Mouse (Mus musculus) CD4-positive, CD25-positive, alpha-beta regulatory T cell, adult 4 months (primary cell): ENCODE measurements around the gene Vps41. TPM values are rescaled to one million over a fixed set of nuclear protein-coding genes. Genes with fewer than 3 reads are reported as not detected.

Experiments used
- ATAC-seq: one replicate; pipeline ENCODE4 v1.8.0; 2017
- polyA plus RNA-seq, 2 experiments: library from polyadenylated mRNA; unstranded; fragments of 100-300 nt; shearing (Covaris generic); gene quantifications; one replicate each; pipeline ENCODE4 v1.2.1; 2017

Vps41 gene
- polyA plus RNA-seq, 2 experiments from 2014 or later, result 93.9 to 114 TPM

DNA sequence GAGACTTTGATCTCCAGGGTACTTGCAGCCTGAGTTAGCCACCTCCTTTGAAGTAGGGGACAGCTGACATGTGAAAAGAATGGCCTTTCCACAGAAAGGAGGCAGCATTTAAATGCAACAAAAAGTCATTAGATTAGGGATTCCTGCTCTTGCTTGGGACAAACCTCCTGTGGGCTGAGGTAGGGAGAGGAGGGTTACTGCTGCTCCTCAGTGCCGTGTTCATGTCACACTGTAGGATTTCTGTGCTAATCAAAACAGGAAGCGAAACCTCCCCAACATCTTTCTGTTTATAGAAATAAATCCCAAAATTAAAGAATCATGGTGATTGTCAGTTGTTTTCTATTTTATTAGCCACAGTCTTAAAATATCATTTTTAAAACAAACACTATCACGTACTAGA lies 77.4 kb downstream of the Vps41 start:
- no peak for ATAC-seq

DNA sequence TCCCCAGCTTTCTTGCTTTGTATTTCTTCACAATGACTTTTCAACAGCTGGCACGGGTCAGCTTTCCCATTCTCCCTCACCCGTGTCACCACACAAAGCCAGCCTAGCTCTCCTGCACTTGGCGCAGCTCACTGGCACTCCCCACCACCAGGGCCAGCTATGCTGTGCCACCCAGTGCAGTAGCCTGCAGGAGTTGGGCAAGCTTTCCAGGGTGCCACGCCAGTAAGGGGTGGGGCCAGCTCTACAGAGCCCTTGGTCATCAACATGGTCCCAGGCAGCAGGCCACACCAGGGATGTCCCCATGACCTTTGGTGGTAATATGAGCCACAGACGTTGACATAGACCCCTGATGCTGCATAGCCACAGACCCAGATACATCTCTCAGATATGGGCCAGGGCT lies 80.5 kb downstream of the Vps41 start:
- ATAC-seq, result no peak

DNA sequence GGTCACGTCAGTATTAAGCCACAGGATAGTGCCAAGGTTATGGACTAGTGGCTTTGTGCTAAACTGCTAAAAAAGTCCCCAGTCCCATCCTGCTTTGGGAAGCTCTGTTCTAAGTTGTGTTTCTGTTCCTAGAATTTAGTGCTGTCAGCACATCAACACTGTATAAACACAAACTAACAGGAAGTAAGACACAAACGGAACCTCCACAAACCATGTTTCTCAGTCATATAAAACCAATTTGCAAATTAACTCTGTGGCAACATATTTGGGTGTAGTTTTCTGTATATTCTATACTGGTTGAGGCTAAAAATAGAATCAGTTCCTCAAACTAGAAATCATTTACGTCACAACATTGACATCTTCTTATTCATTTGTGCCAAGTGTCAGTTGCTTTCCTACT lies 83.3 kb downstream of the Vps41 start:
- no peak for ATAC-seq

GRCm38 (mm10) chr13:18809465-18809864 lies 92.4 kb downstream of the Vps41 start:
- no peak for ATAC-seq

GRCm38 (mm10) chr13:18809978-18810675 lies 93.0 kb downstream of the Vps41 start:
- peak; percentile 65 for ATAC-seq

DNA sequence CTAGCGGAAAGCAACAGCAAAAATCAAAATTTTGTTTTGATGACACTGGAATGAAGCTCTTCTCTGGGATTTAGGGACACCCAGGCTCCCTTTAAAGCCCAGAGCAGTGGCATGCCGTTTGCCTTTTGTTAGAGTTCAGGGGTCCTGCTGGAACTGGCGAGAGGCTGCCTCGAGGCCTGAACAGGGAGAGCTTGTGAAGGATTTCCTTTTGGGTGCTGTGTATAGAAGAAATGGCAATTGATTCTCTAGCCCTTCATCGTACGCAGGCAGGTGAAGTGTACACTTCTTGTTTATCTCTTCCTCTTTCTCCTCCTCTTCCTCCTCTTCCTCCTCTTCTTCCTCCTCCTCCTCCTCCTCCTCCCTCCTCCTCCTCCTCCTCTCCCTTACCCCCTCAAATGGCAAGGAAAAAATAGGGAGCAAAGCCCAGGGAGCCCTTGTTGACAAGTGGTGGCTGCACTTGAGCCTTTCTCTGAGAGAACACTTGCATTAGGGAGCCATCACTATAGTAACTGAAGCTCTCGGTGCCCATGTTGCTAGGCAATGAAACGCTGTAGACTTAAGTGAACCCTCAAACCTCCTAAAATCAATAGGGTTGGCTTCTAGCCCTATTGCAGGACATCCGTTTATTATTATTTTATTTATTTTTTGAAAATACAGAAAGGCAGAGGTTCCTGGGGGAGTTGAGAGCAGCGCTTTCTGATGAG lies 107.5 kb downstream of the Vps41 start:
- no peak for ATAC-seq

GRCm38 (mm10) chr13:18827029-18827428 lies 109.9 kb downstream of the Vps41 start:
- no peak for ATAC-seq

DNA sequence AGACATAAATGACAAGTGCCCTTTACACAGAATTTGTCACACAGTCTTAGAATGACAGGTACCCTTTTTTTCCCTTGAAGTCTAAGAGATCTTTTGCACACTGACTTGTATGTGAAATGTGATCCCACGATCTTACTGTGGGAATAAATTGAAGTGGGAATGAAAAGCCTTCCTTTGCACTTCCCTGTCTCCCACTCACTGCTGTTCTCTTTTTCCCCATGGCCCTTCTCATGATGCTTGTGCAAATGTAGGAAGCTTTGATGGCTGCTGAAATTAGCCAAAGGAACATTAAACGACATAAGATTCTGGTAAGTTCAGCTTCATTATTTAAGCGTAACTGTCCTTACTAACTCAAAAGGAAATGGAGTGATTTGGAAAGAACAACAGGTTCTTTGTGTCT lies 113.4 kb downstream of the Vps41 start:
- no peak for ATAC-seq

DNA sequence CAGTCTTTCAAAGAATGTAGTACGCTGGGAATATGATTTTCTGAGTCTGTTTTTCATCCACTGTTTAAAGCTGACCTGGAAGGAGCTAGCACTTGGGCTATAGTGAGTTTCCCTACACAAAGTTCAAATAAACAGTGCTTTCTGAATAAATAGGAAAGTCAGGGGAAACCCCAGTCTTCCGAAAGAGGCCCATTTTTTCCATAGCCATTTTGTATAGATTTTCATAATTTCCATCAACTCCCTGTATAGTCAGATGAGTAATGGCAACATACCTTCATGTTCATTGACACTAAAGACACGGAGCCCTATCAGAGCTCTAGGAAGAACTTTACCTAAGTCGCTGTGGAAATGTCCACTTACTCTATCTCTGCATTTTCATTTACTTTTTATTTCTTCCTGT lies 122.1 kb downstream of the Vps41 start:
- ATAC-seq, result no peak

- no peak for ATAC-seq
Observed at GRCm38 (mm10) chr13:18840366-18840765, 123.3 kb downstream of the Vps41 start.

- no peak for ATAC-seq
Observed at GRCm38 (mm10) chr13:18841019-18841418, 123.9 kb downstream of the Vps41 start.

- ATAC-seq, result no peak
Observed at GRCm38 (mm10) chr13:18841752-18842282, 124.7 kb downstream of the Vps41 start.

DNA sequence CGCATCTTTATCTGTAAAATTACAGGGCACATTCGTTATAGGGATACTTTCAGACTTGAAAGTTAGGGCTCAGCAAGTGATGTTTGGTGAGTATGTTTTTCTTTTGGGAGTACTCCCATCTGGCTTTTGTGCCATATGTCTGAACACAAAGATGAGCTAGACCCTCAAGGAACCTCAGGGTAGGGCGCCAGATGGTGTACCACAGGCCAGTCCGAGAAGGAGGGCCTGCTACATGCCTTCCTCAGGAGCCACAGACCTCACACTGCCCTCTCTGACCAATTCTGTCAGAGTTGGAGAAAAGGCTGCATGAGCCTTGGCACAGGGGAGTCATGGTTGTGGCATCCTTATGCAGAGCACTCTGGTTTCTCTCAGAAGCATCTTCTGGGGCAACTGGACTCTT lies 125.5 kb downstream of the Vps41 start:
- no peak for ATAC-seq

- no peak for ATAC-seq
Observed at GRCm38 (mm10) chr13:18843546-18843945, 126.5 kb downstream of the Vps41 start.

- ATAC-seq, result no peak
Observed at GRCm38 (mm10) chr13:18847386-18847785, 130.3 kb downstream of the Vps41 start.

- ATAC-seq, result no peak
Observed at GRCm38 (mm10) chr13:18849563-18849962, 132.5 kb downstream of the Vps41 start.

GRCm38 (mm10) chr13:18851182-18851581 lies 134.1 kb downstream of the Vps41 start:
- no peak for ATAC-seq

GRCm38 (mm10) chr13:18852718-18853117 lies 135.6 kb downstream of the Vps41 start:
- no peak for ATAC-seq

DNA sequence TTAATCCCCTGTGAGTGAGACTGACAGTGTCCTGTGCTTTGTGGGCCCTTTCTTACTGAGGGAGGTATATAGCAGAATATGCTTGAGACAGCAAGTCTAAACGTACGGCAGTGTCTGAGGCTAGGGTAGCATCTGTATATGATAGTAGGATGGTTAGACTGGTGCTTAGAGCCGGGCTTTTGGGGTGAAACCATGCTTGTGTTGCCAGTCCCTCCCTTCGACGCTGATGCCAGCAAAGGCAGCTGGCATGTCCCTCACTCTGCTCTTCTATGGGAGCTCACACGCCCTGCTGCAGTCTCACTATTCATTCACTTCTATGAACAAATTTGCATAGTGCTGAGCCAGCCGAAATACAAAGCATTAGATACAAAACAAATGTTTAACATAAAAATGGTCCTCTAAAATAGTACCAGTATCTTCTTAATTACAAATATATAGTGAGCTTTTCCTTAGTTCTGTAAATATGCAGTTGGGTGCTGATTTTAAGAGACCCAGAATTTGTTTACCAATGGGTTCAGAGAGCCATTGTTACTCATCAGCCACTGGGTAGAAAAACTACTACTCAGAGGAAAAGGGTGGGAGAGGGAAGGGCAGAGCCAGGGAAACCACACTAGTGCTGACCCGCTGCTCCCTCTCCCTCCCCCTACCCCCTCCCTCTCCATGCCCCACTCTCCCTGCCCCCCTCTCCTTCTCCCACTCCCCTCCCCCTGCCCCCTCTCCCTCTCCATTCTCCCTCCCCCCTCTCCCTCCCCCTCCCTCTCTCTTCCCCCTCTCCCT lies 139.1 kb downstream of the Vps41 start:
- no peak for ATAC-seq

GRCm38 (mm10) chr13:18858183-18858582 lies 141.1 kb downstream of the Vps41 start:
- ATAC-seq, result no peak

GRCm38 (mm10) chr13:18859389-18859788 lies 142.3 kb downstream of the Vps41 start:
- ATAC-seq, result no peak

DNA sequence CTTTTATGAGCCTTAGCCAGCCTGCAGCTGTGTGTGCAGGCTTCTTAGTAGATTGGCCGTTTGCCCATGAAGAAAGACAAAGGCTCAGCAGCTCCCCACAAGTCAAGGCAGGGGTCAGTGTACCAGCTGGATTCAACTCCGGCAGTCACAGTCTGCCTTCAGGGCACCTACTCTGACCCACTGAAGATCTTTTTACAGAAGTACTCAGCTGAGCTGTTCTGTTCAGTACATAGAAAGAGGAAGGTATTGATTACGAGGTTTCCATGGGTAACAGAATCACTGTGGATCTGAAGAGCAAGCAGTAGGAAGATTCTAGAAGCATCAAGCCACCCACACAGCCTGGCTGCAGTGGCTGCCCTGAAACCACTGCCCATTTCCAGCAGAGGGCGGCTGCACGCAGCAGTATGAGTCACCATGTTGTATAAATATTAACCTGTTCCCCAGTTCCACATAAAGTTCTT lies 151.0 kb downstream of the Vps41 start:
- ATAC-seq, result no peak

GRCm38 (mm10) chr13:18868825-18869224 lies 151.7 kb downstream of the Vps41 start:
- ATAC-seq, result no peak
